Mouse (Mus musculus): ENCODE data around the gene Smyd3.

Smyd3 gene

DNA sequence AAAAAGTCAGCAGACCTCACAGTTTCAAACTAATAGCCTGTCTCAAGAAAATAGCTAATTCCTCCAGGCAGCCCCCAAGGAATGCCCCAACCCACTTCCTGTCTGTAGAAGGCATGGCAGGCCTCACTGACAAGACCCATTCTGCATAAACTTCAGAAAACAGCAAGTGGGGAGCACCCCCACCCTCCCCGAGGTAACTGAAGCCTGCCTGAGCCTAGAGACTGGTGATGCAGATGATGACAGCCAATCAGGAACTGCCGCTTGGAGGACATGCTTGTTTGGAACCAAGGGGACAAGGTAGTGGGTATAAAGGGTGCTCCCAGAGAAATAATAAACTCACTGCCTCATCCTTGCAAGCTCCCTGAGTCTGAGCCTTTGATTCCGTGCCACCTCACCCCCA, 288.3 kb downstream of the Smyd3 start:
- DNase-seq (ENCODE audit: low spot score in 2 of 2) = no peak

DNA sequence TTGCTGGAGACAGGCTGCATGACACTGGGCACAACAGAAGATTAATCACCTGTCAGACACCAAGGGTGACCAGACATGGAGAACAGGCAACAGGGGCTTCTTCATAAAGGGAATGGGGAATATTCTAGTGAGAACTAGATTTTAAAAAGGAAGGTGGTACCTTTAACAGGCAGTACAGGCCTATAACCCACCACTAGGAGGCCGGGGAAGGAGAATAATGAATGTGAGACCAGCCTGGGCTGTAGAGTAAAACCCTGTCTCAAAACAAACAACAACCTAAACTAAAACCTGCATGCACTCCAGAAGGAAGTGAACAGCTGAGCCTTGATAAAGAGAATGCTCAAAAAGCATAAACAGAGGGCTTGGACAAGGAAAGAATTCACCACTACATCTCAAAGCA, 297.6 kb downstream of the Smyd3 start:
- no peak for DNase-seq (ENCODE audit: low spot score in 2 of 2)

GRCm38 (mm10) chr1:179218061-179218460, 299.8 kb downstream of the Smyd3 start:
- no peak for DNase-seq (ENCODE audit: low spot score in 2 of 2)

DNA sequence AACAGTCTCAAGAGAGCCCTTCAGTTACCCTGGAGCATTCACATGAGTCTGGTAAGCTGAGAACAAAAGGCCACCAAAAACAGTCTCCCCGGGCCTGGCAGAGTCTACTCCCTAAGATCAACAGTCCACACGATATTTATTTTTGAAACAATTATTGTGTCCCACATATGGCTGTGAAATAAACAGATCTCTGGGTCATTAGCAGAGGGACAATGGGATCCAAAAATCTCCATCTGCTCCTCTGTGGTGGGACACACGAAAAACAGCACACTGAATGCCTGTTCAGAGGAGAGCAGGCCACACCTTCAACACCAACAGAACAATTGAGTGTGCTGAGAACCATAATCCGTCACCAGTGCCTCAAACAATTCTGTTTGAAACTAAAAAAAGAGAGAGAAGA, 300.8 kb downstream of the Smyd3 start:
- DNase-seq (ENCODE audit: low spot score in 2 of 2) = no peak

- no peak for DNase-seq (ENCODE audit: low spot score in 2 of 2)
Measured at GRCm38 (mm10) chr1:179213381-179213780, 304.5 kb downstream of the Smyd3 start.

GRCm38 (mm10) chr1:179212295-179212694, 305.5 kb downstream of the Smyd3 start:
- no peak for DNase-seq (ENCODE audit: low spot score in 2 of 2)

GRCm38 (mm10) chr1:179211313-179211712, 306.5 kb downstream of the Smyd3 start:
- no peak for DNase-seq (ENCODE audit: low spot score in 2 of 2)

GRCm38 (mm10) chr1:179207846-179208595, 309.8 kb downstream of the Smyd3 start:
- no peak for DNase-seq (ENCODE audit: low spot score in 2 of 2)

DNA sequence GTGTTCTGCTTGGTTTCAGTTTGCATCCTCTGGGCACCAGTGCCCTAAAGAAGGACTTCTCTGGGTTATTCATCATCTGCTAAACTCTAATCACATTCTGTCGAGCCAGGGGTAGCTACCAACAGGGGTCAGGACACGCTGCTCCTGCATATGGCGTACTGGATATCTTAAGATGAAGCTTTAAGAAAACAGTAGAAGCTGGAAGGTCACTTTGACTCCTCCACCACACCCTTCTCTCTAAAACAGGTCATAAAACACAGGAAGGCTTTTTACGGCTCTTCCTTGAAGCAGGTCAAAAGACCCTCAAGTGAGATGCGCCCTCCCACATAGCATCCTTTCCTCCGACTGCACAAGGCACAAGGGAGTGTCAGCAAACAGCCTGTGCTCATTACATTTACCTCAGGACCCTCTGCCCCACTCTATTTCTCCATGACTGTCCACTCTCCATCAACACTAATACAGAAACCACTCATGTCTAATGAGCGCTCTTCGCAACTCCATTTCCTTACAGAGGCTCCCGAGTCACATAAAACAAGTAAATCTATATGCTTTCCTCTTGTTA, 310.6 kb downstream of the Smyd3 start:
- DNase-seq (ENCODE audit: low spot score in 2 of 2) = no peak

GRCm38 (mm10) chr1:179198517-179199200, 319.2 kb downstream of the Smyd3 start:
- DNase-seq (ENCODE audit: low spot score in 2 of 2) = no peak

- DNase-seq (ENCODE audit: low spot score in 2 of 2) = no peak
Measured at GRCm38 (mm10) chr1:179197821-179198516, 319.9 kb downstream of the Smyd3 start.

DNA sequence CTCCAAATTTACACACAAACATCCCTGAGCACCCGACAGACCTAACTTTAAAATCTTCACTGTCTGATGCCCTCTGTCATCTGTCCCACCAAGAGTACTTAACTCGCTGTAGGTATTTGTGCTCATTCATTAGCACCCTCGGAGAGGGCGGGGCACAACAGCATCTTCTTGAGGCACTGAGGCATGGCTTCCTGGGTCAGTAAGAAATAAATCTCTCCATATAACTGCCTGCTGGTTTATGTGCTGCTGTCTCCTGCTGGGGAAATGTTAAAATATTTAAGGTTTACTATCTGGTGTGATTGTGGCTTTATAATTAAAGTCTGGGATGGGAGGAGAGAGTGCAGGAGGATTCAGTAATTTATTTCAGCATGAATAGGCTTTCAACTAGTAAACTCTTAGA, 320.7 kb downstream of the Smyd3 start:
- DNase-seq (ENCODE audit: low spot score in 2 of 2) = no peak

DNA sequence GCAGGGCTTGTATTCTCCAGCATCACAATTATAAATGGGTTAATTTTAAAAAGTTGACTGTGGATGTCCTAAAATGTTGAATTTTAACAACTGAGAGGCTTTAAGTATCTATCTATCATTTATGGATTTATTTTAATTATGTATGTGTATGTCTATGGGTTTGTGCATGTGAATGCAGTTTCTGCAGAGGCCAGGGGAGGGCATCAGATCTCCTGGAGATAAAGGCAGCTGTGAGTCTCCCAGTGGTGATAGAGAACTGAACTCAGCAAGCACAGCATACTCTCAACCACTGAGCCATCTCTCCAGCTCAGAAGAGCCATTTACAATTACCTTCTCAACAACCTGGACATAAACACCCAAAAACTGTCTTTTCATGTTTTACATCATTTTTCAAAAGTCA, 321.4 kb downstream of the Smyd3 start:
- no peak for DNase-seq (ENCODE audit: low spot score in 2 of 2)

- no peak for DNase-seq (ENCODE audit: low spot score in 2 of 2)
Measured at GRCm38 (mm10) chr1:179192781-179193180, 325.1 kb downstream of the Smyd3 start.

DNA sequence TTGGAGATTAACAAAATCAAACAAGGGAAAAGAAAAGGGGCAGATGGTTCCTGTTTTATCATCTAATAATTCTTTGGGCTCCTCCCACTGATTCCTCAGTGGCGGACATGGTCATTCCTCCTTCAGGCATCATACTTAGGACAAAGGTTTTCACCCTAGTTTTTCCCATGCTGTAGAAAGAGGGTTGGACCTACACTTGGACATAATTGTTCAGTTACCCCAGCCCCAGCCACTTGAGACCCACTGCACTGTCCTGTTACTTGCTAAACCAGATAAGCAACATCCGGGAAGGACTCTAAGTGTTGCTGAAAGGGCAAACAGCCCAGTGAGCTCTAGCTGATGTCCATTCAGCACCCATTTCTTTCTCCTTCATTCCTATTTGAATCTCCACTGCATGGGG, 327.0 kb downstream of the Smyd3 start:
- no peak for DNase-seq (ENCODE audit: low spot score in 2 of 2)

GRCm38 (mm10) chr1:179187171-179187570, 330.7 kb downstream of the Smyd3 start:
- no peak for DNase-seq (ENCODE audit: low spot score in 2 of 2)

GRCm38 (mm10) chr1:179184631-179185030, 333.2 kb downstream of the Smyd3 start:
- no peak for DNase-seq (ENCODE audit: low spot score in 2 of 2)

GRCm38 (mm10) chr1:179183499-179183898, 334.3 kb downstream of the Smyd3 start:
- no peak for DNase-seq (ENCODE audit: low spot score in 2 of 2)

DNA sequence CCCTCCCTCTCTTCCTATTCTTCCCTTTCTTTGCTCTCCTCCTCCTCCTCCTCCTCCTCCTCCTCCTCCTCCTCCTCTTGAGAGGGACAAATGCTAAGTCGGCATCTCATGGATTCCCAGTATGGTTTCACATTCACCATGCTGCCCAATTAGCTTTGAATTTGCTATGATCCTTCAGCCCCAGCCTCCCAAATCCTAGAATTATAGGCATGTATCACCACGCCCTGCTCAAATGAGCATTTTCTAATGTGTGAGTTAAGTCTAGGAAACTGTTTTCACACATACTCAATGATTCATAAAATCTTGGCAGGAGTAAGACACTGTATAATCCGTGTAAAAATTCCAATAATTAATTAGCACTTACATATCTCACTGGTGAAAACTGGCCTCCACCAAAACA, 337.3 kb downstream of the Smyd3 start:
- DNase-seq (ENCODE audit: low spot score in 2 of 2) = no peak

- DNase-seq (ENCODE audit: low spot score in 2 of 2) = no peak
Measured at GRCm38 (mm10) chr1:179176861-179177658, 340.8 kb downstream of the Smyd3 start.

- DNase-seq (ENCODE audit: low spot score in 2 of 2) = no peak
Measured at GRCm38 (mm10) chr1:179174241-179174640, 343.6 kb downstream of the Smyd3 start.

GRCm38 (mm10) chr1:179170555-179170954, 347.3 kb downstream of the Smyd3 start:
- DNase-seq (ENCODE audit: low spot score in 2 of 2) = no peak

Measured in spleen, postnatal 36 days (tissue).